Mouse (Mus musculus) small intestine, adult 2 months (tissue): ENCODE measurements around the gene Zbtb40. TPM values are rescaled to one million over a fixed set of nuclear protein-coding genes. Genes with fewer than 3 reads are reported as not detected.

Experiments used
- H3K27ac ChIP-seq: fragments of 200-500 bp; 2 replicates; pipeline ENCODE4 v1.5.1; 2012; ENCODE audit warnings: low read depth, low read length, control low read depth, inconsistent platforms; ENCODE audit not compliant: insufficient read depth
- H3K27me3 ChIP-seq: fragments of 200-500 bp; 2 replicates; pipeline ENCODE4 v1.6.1; 2012; ENCODE audit warnings: mild to moderate bottlenecking, moderate library complexity, low read length, inconsistent platforms; ENCODE audit not compliant: control insufficient read depth, insufficient read depth
- H3K36me3 ChIP-seq: fragments of 200-500 bp; 2 replicates; pipeline ENCODE4 v1.6.1; 2012; ENCODE audit warnings: mild to moderate bottlenecking, low read length, control low read depth, inconsistent platforms; ENCODE audit not compliant: control insufficient read depth, insufficient read depth
- H3K4me1 ChIP-seq: fragments of 200-500 bp; 2 replicates; pipeline ENCODE4 v1.6.1; 2012; ENCODE audit warnings: low read length, inconsistent platforms, mixed read lengths; ENCODE audit not compliant: control insufficient read depth, insufficient read depth, insufficient read length
- H3K4me3 ChIP-seq: fragments of 200-500 bp; 2 replicates; pipeline ENCODE4 v1.5.1; 2012; ENCODE audit warnings: low read depth, mild to moderate bottlenecking, control low read depth, inconsistent platforms, low read length, moderate library complexity
- CTCF ChIP-seq: fragments of 200-500 bp; IDR thresholded peaks from 2 replicates; pipeline ENCODE4 v1.5.1; 2012; ENCODE audit warnings: low read depth, mild to moderate bottlenecking, control low read depth, inconsistent platforms, low read length, moderate library complexity, mixed read lengths; ENCODE audit not compliant: insufficient replicate concordance, insufficient read length; ENCODE audit errors: extremely low read depth
- POLR2A ChIP-seq: fragments of 200-500 bp; IDR thresholded peaks from 2 replicates; pipeline ENCODE4 v1.6.1; 2012; ENCODE audit warnings: low read depth, mild to moderate bottlenecking, control low read depth, inconsistent platforms, low read length, moderate library complexity
- WGBS: fragments of 180-500 bp; shearing (Covaris S2); methylation state at CpG from one replicate; pipeline ENCODE4 v1.1.7; 2018; 5-methylcytosine and 5-hydroxymethylcytosine counted together
- polyA plus RNA-seq: library from polyadenylated mRNA; depleted of rRNA; stranded (reverse); fragments of >200 nt; gene quantifications from 2 replicates; pipeline ENCODE4 v1.2.3, GENCODE M21; 2012

The Zbtb40 gene
- polyA plus RNA-seq, 1 experiment, result 9.0 TPM

DNA sequence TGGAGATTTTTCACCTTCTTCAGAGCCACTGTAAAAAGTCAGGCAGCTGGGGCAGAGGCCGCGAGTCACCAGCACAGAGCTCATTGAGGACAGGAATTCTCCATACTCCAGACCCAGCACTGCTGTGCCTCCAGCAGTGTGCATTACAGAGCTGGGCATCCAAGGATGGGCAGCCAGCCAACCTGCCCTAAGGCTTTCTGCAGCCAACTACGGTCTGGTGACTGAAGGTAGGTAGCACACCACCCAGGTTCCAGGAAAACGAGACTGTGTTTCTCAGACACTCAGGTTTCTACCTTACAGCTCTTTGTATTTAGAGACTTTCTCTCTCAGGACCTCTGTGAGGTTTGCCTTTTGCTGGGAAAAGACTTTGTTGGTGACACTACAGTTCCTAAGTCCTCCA lies 67.7 kb downstream of the Zbtb40 start:
- TF ChIP-seq POLR2A (no peak), CTCF (no peak)
- Histone ChIP-seq H3K27ac (no peak overlapping the region), H3K36me3 (peaks cover 3% of the 10 kb centered on the region; the same call in 1 of the 2 replicates), H3K27me3 (peaks cover 3% of the 10 kb centered on the region; the same call in 1 of the 2 replicates), H3K4me1 (peaks cover 4% of the 10 kb centered on the region; the same call in 1 of the 2 replicates), H3K4me3 (no peak overlapping the region)
- 71% methylated on average over 4 of the region's 4 CpGs for WGBS

DNA sequence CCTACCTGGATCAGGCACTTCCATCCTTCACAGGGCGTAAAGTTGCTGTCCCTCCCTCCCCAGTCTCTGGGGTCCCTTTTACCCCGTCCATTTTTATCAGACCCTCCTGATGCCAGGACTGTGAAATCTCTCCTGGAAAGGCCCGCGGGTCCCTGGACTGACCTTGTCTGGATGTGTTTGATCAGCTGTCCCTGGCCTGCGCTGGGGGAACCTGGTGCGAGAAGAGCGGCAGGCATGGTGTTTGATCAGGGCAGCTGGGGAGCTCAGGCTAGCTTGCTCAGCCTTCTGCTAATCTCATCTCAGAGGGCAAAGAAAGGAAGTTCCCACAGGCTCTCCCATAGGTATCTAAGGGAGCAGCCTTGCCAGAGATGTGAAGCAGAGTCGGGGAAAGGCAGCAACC lies 71.4 kb downstream of the Zbtb40 start:
- Histone ChIP-seq H3K4me3 (no peak overlapping the region), H3K27me3 (peaks cover 3% of the 10 kb centered on the region; the same call in 1 of the 2 replicates), H3K36me3 (no peaks in the 10 kb centered on the region), H3K4me1 (peaks cover 4% of the 10 kb centered on the region; the same call in 1 of the 2 replicates), H3K27ac (no peak overlapping the region)
- WGBS, result 31% methylated on average over 8 of the region's 8 CpGs
- TF ChIP-seq CTCF (no peak), POLR2A (no peak)

DNA sequence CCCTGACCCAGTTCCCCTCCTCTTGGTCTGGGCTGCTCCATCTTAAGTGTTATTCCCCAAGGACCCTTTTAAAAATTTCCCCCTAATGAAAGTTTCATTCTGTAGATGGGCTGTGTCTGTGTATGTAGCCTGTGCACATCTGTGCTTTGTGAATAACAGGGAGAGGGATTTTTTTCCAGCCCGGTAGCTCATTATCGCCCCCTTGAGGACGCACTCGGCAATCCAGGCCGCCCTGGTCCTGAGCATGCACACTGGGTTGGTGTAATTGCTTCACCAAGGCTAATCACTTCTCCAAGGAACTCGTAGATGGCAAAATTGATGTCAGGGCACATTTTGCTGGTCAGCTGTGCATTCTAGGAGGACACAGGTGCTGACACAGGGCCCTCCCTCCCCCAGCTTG lies 77.7 kb downstream of the Zbtb40 start:
- 0 out of 2 replicates have a peak, but pooled peaks cover 5% of the 10 kb centered on the region for H3K27me3 ChIP-seq
- no peak overlapping the region for H3K27ac ChIP-seq
- H3K36me3 ChIP-seq, result no peaks in the 10 kb centered on the region
- 7% methylated on average over 6 of the region's 6 CpGs for WGBS
- H3K4me3 ChIP-seq, result no peak overlapping the region
- H3K4me1 ChIP-seq, result no peaks in the 10 kb centered on the region
- TF ChIP-seq POLR2A, result no peak
- peak; percentile 62; the same call in 1 of the 2 replicates for TF ChIP-seq CTCF

DNA sequence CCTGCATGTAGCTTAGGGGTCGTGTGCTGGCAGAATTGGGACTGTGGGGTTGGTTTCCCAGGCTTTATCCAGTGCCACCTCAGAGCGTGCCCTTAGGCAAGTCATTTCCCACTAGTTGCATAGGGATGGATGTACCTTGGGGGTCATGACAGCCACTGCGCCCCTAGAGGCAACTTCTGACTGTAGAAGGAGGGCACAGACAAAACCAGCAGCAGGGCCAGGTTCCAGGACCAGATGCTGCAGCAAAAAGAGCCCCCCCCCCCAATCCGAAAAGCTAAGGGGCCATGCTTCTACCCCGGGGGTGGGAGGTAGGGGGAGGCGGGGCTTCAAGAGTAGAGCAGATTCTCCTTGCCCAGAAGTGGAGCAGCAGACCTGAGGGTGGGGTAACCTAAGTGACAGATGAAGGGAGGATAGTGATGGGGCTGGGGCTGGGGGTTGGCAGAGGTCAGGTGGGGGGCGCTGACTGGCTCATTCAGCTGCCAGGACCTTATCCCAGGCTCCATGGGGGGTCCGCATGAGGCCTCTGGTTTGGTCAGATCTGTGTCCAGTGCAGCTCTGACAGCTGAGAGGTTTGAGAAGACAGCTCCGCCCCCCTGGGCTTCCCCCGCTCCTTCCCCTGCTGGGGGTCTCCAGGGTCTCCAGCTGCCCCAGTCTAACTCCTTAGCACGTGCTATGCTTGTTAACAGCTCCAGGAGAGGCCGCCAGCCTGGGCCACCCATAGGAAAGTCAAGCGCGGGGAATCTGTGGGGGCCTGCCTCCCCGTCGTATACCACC lies 78.9 kb downstream of the Zbtb40 start:
- H3K27ac ChIP-seq, result no peak overlapping the region
- no peaks in the 10 kb centered on the region for H3K4me1 ChIP-seq
- H3K36me3 ChIP-seq, result no peaks in the 10 kb centered on the region
- no peak overlapping the region for H3K4me3 ChIP-seq
- 43% methylated on average over 16 of the region's 16 CpGs for WGBS
- 0 out of 2 replicates have a peak, but pooled peaks cover 5% of the 10 kb centered on the region for H3K27me3 ChIP-seq
- TF ChIP-seq POLR2A, result no peak
- TF ChIP-seq CTCF, result no peak

DNA sequence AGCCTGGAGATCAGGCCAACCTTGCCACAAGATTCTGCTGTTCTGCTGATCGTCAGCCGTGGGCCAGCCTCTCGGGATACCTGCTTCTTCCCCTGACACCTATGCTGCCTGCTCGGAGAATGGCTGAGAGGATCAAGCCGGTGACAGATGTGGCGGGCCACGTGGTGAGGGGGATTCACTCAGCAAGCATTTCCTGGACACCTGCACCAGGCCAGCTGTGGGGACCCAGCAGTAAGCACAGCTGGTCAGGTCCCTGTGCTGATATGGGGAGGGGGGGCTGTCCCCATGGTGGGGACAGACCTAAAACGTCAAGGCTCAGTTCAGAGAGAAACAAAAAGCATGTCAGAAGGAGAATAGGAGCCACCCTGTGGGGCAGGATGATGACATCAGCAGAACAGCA lies 79.5 kb downstream of the Zbtb40 start:
- no peak overlapping the region for H3K4me3 ChIP-seq
- TF ChIP-seq CTCF (no peak), POLR2A (no peak)
- no peaks in the 10 kb centered on the region for H3K4me1 ChIP-seq
- H3K27ac ChIP-seq, result no peak overlapping the region
- H3K27me3 ChIP-seq, result 0 out of 2 replicates have a peak, but pooled peaks cover 5% of the 10 kb centered on the region
- H3K36me3 ChIP-seq, result no peaks in the 10 kb centered on the region
- WGBS, result 42% methylated on average over 8 of the region's 8 CpGs

DNA sequence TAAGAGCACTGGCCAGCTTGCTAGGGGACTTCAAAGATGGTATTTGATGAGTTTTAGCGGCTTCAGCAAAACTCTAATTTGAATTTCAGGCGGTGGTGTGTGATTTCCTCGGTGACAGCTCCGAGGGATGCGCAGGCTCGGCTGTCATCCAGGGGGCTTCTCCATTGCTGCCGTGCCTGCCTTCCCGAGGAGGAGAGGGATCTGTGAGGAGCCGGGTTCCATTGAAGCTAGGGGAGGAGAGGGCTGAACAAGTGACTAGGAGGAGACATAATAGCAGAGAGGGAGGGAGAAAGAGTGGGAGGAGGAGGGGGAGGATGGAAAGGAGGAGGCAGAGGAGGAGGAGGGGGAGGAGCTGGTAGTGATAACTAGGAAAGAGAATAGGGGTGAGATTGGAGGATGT lies 81.1 kb downstream of the Zbtb40 start:
- no peaks in the 10 kb centered on the region for H3K36me3 ChIP-seq
- WGBS, result 45% methylated on average over 9 of the region's 9 CpGs
- H3K27ac ChIP-seq, result no peak overlapping the region
- H3K4me1 ChIP-seq, result no peaks in the 10 kb centered on the region
- H3K4me3 ChIP-seq, result no peak overlapping the region
- H3K27me3 ChIP-seq, result 0 out of 2 replicates have a peak, but pooled peaks cover 5% of the 10 kb centered on the region
- TF ChIP-seq POLR2A (no peak), CTCF (no peak)
